Mouse (Mus musculus) stomach, postnatal 0 days (tissue): ENCODE results near the gene 2410131K14Rik. TPM values are rescaled to one million over a fixed set of nuclear protein-coding genes. Genes with fewer than 3 reads are reported as not detected.
A peak's percentile ranks its signal among the peaks of the same experiment; 100 is the strongest.

Source experiments
- ATAC-seq: fragments of 200-750 bp; cut with Nextera tagmentation; 2 replicates; pipeline ENCODE4 v1.8.0; 2017; ENCODE audit not compliant: low FRiP score, low TSS enrichment
- DNase-seq: peaks from one replicate; pipeline ENCODE4 v3.0.0-alpha.2; 2016; ENCODE audit warnings: low spot score
- H3K27ac ChIP-seq: fragments of 300-500 bp; sonication (generic); replicated peaks from 2 replicates; pipeline ENCODE4 v1.5.1; 2014; ENCODE audit warnings: mild to moderate bottlenecking, control low read depth
- H3K27me3 ChIP-seq: fragments of 300-500 bp; sonication (generic); 2 replicates; pipeline ENCODE4 v1.6.1; 2014; ENCODE audit warnings: low read length; ENCODE audit not compliant: control insufficient read depth, insufficient read depth
- H3K36me3 ChIP-seq: fragments of 300-500 bp; sonication (generic); 2 replicates; pipeline ENCODE4 v1.6.1; 2014; ENCODE audit warnings: low read length, mixed read lengths; ENCODE audit not compliant: control insufficient read depth, insufficient read depth
- H3K4me1 ChIP-seq: fragments of 300-500 bp; sonication (generic); replicated peaks from 2 replicates; pipeline ENCODE4 v1.6.1; 2014; ENCODE audit warnings: antibody characterized with exemption; ENCODE audit not compliant: control insufficient read depth, insufficient read depth
- H3K4me2 ChIP-seq: fragments of 300-500 bp; sonication (generic); replicated peaks from 2 replicates; pipeline ENCODE4 v1.6.1; 2014; ENCODE audit warnings: low read depth, mild to moderate bottlenecking, control low read depth, moderate library complexity
- H3K4me3 ChIP-seq: fragments of 300-500 bp; sonication (generic); 2 replicates; pipeline ENCODE4 v1.5.1; 2014; ENCODE audit warnings: low read depth, low read length, control low read depth
- H3K9ac ChIP-seq: fragments of 300-500 bp; sonication (generic); 2 replicates; pipeline ENCODE4 v1.6.1; 2014; ENCODE audit warnings: mild to moderate bottlenecking, low read length, control low read depth, mixed read lengths
- H3K9me3 ChIP-seq: fragments of 300-500 bp; sonication (generic); 2 replicates; pipeline ENCODE4 v1.6.1; 2016; ENCODE audit warnings: low read length; ENCODE audit not compliant: control insufficient read depth
- CTCF ChIP-seq: IDR thresholded peaks from 2 replicates; pipeline ENCODE4 v1.5.1; 2016; ENCODE audit warnings: antibody characterized with exemption, low read depth, mild to moderate bottlenecking, moderate library complexity
- EP300 ChIP-seq: optimal IDR thresholded peaks from 2 replicates; pipeline ENCODE3; 2016; ENCODE audit warnings: antibody characterized with exemption
- WGBS: fragments of 180-500 bp; shearing (Covaris S2); extraction: QIAGEN DNeasy Blood & Tissue Kit; methylation state at CpG from one replicate; pipeline ENCODE4 v1.1.7; 2014; 5-methylcytosine and 5-hydroxymethylcytosine counted together
- polyA plus RNA-seq: library from polyadenylated mRNA; unstranded; fragments of >200 nt; fragmentation: Nextera tagmentation; extraction: Ambion mirVana; gene quantifications from 2 replicates; pipeline ENCODE4 v1.2.1, GENCODE M21; 2015

The 2410131K14Rik gene
- 3.8 TPM in 2 replicates for polyA plus RNA-seq

DNA sequence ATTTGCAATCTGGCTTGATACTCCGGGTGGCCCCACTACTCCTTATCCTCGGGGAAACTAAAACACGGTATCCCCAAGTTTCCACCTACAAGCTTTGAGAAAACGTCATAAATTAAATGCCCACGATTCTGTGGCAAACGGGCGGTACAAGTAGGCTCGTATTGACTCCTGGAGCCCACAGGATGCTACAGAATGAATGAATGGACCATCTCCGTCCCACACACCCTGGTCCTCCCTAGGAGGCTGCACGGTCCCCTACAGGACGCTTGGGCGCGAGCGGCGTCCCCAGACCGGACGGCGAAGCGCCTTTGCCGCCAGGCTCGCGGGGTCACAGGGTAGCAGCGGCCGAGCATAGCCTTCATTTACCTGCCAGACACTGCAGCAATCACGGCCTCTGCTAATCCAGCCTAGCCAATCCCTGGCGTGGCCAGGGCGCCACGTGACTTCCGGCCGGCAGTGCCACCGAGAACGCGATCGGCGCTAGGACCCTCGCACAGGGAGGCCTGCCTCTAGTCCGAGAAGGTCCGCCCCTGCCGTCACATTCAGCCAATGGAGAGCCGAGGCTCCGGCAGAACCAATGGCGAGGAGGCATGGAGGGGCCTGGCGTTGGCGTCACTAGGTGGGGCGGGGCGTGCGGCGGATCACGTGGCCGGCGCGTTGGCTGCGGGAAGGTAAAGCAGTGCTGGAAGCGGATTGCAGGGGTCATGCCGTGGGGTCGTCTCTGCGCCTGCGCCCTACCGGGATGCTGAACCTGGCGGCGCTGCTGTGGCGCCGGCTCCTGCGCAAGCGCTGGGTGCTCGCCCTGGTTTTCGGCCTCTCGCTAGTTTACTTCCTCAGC, at the start of gene 2410131K14Rik, which contains the start of gene Rnft2:
2410131K14Rik (plus strand) TSS at position 622 of the 838 bp plus-strand sequence.
Rnft2 (minus strand) TSS at position 511 of the 838 bp plus-strand sequence.
- Histone ChIP-seq H3K9ac (peak within 1 kb of the TSS; percentile 77), H3K36me3 (no peaks in the 10 kb centered on the region), H3K4me1 (0 out of 2 replicates have a peak, but pooled peaks cover 2% of the 10 kb centered on the region), H3K9me3 (no peaks in the 10 kb centered on the region), H3K4me3 (peak within 1 kb of the TSS; percentile 70), H3K27me3 (no peaks in the 10 kb centered on the region), H3K27ac (peak within 1 kb of the TSS; percentile 69), H3K4me2 (peak within 1 kb of the TSS; percentile 91)
- peak; percentile 100 for DNase-seq
- WGBS, result under 1% methylated on average over 66 of the region's 68 CpGs
- peak; percentile 100 for ATAC-seq
- TF ChIP-seq CTCF, result no peak; the same call in 1 of the 2 replicates
- TF ChIP-seq EP300, result no peak

DNA sequence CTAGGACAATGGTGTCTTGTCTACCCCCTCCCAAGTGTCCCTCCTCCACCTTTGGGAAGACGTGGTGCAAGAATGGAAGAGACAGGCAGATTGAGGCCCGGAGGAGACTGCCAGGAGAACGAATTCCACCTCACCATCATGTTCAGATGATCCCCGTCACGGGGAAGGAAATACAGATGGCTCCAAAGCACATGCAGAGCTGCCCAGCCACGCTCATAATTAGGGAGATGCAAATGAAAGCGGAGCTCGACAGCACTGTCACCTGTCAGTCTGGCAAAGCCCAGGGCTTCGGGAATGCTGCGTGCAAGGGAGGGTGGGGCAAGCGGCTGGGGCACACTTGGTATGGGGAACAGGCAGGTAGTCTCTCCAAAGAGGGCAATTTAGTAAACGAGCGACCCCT, 47.6 kb upstream of the 2410131K14Rik start:
- 73% methylated on average over 13 of the region's 13 CpGs for WGBS

DNA sequence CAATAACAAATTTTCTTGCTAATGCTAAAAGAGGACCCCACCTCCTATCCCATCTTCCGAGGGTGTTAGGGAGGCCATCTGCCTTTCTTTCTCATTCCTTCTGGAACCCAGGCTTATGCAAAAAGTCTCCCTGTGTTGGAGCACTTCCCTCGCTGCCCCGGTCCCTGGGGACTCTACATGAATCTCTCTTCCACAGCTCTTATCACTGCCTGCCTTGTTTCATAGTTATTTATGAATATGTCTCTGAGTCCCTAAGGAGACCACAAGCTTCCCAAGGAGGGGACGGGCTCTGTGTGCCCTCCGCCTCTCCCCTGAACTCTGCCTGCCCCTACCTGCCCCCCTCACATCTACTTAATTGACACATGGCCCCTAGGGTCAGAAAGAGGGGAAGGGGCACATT, 45.4 kb upstream of the 2410131K14Rik start:
- H3K27me3 ChIP-seq, result no peaks in the 10 kb centered on the region
- H3K36me3 ChIP-seq, result no peaks in the 10 kb centered on the region
- no peaks in the 10 kb centered on the region for H3K4me1 ChIP-seq
- H3K9me3 ChIP-seq, result no peaks in the 10 kb centered on the region
- H3K27ac ChIP-seq, result no peak overlapping the region
- DNase-seq (no peak), ATAC-seq (no peak)
- WGBS, result 74% methylated on average over 5 of the region's 5 CpGs
- no peak overlapping the region for H3K9ac ChIP-seq
- no peak overlapping the region for H3K4me3 ChIP-seq
- H3K4me2 ChIP-seq, result no peak overlapping the region
- no peak for TF ChIP-seq CTCF
- no peak for TF ChIP-seq EP300

More for the DNA sequence above, 47.6 kb upstream of the 2410131K14Rik start:
- no peak overlapping the region for H3K4me2 ChIP-seq
- no peaks in the 10 kb centered on the region for H3K27me3 ChIP-seq
- H3K4me1 ChIP-seq, result no peaks in the 10 kb centered on the region
- no peak overlapping the region for H3K27ac ChIP-seq
- DNase-seq (no peak), ATAC-seq (no peak)
- H3K36me3 ChIP-seq, result no peaks in the 10 kb centered on the region
- TF ChIP-seq EP300 (no peak), CTCF (no peak)
- no peak overlapping the region for H3K9ac ChIP-seq
- H3K9me3 ChIP-seq, result no peaks in the 10 kb centered on the region
- H3K4me3 ChIP-seq, result no peak overlapping the region

DNA sequence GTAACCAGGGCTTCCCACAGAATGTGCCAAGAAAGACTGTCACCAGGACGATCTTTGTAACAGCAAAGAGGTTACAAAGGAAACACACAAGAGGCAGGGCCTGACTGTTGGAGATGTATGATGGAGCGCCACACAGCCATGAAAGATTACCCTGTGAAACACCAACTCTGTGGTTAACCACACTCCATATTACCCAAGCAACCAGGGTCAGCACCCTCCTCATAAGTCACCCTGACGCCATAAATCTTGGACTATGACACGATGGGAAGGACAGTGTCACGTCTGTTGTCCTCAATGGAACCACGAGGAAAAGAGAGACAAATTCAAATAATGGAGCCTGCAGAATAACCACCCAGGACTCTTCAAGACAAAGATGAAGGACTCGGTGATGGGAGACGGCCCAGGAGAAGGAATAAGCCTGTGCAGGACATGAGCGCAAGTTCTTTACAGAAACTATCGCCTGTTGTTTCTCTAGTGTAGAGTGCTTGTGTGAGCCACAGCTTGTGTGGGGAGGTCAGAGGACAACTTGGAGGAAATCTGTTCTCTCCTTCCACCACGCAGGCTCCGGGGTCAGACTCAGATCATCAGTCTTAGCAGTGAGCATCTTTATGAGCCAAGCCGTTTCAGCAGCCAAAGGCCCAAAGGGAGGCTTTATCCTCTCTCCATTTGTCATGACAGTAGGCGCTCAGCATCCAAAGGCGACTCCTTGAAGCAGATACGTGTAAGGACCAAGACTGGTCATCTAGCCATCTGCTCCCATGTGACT, 40.2 kb upstream of the 2410131K14Rik start:
- 62% methylated on average over 16 of the region's 16 CpGs for WGBS

DNA sequence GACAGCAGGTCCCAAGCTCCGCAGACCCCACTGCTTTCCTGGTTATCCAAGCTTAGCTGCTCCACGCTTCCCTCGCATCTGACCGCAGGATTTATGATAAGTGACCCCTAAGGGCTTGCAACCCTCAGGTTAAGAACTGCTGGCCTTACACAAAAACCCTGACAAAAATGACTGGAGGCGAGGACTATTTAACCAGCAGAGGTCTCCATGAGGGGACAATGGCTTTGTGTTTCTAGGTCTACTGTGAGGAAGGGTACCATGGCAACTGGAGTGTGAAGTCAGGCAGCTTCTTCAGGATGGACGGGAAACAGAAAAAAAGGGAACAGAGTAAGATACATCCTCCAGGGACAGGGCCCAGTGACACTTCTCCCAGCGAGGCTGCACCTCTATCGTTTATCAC, 39.2 kb upstream of the 2410131K14Rik start:
- H3K27me3 ChIP-seq, result no peaks in the 10 kb centered on the region
- ATAC-seq (no peak), DNase-seq (no peak)
- no peak for TF ChIP-seq EP300
- TF ChIP-seq CTCF, result no peak
- H3K4me2 ChIP-seq, result no peak overlapping the region
- H3K4me1 ChIP-seq, result no peaks in the 10 kb centered on the region
- 85% methylated on average over 8 of the region's 8 CpGs for WGBS
- H3K27ac ChIP-seq, result no peak overlapping the region
- no peak overlapping the region for H3K4me3 ChIP-seq
- no peak overlapping the region for H3K9ac ChIP-seq
- no peaks in the 10 kb centered on the region for H3K9me3 ChIP-seq
- H3K36me3 ChIP-seq, result no peaks in the 10 kb centered on the region

More for the DNA sequence above, 40.2 kb upstream of the 2410131K14Rik start:
- ATAC-seq (no peak), DNase-seq (no peak)
- Histone ChIP-seq H3K9ac (no peak overlapping the region), H3K27ac (no peak overlapping the region), H3K9me3 (no peaks in the 10 kb centered on the region), H3K27me3 (no peaks in the 10 kb centered on the region), H3K4me3 (no peak overlapping the region), H3K4me1 (no peaks in the 10 kb centered on the region), H3K4me2 (no peak overlapping the region), H3K36me3 (no peaks in the 10 kb centered on the region)
- TF ChIP-seq CTCF (no peak), EP300 (no peak)
